Mouse (Mus musculus) ES-E14 (cell line): ENCODE measurements at regions not wholly inside any gene's neighbourhood (a gene's known extent, or its start where the extent isn't known, plus 50 kb on each side); places are given as distances from the start of the nearest gene placed in this dataset.

Experiments
- CHD2 ChIP-seq: IDR thresholded peaks from 2 replicates; pipeline ENCODE4 v1.6.1; 2014; ENCODE audit warnings: mild to moderate bottlenecking, low read depth, low read length, inconsistent platforms
- HCFC1 ChIP-seq: IDR thresholded peaks from 2 replicates; pipeline ENCODE4 v1.6.1; 2012; ENCODE audit warnings: low read length, inconsistent platforms, borderline replicate concordance; ENCODE audit not compliant: insufficient read depth
- MAFK ChIP-seq: IDR thresholded peaks from 2 replicates; pipeline ENCODE4 v1.6.1; 2014; ENCODE audit warnings: mild to moderate bottlenecking, low read depth, low read length, inconsistent platforms; ENCODE audit not compliant: insufficient read depth
- ZNF384 ChIP-seq: IDR thresholded peaks from 2 replicates; pipeline ENCODE4 v1.6.1; 2012; ENCODE audit warnings: low read depth, low read length, inconsistent platforms

GRCm38 (mm10) chr6:31615426-31615970, 51.7 kb upstream of the Podxl start:
- TF ChIP-seq MAFK, result no peak
- no peak for TF ChIP-seq HCFC1
- TF ChIP-seq CHD2, result no peak
- no peak for TF ChIP-seq ZNF384
